ENCODE assay signal across 18 mouse cellular contexts in genomic region chr3:104161347-104161746, GRCm38 (mm10).
"Had no signal": no experiment of that assay in that cellular context is flagged by ENCODE, and none has a peak within 500 bp of the region (broad histone marks: within the 10 kb centered on the region; RNA-seq: fewer than 3 reads in every experiment).

No protein-coding gene starts in this region.

- DNase-seq: lung, adult 2 months; lung, postnatal 14 days; lung, postnatal 36 days; midbrain, embryonic 14.5 days; retina, postnatal 1 day; right cerebral cortex, adult 18-20 months; right cerebral cortex, postnatal 25 days; right cerebral cortex, postnatal 4 days; thymus, adult 18-20 months; thymus, postnatal 14 days; thymus, postnatal 36 days had no signal

- H3K4me1 ChIP-seq: midbrain, embryonic 10.5 days; midbrain, embryonic 12.5 days; neural tube, embryonic 13.5 days; neural tube, embryonic 15.5 days had no signal

- H3K27me3 ChIP-seq: midbrain, embryonic 12.5 days; neural tube, embryonic 13.5 days; neural tube, embryonic 15.5 days had no signal

- H3K36me3 ChIP-seq: midbrain, embryonic 10.5 days; midbrain, embryonic 12.5 days; neural tube, embryonic 13.5 days; neural tube, embryonic 15.5 days had no signal

- H3K27ac ChIP-seq: liver, embryonic 14.5 days; midbrain, embryonic 10.5 days; midbrain, embryonic 12.5 days; neural tube, embryonic 13.5 days; neural tube, embryonic 15.5 days had no signal

- H3K9me3 ChIP-seq: midbrain, embryonic 10.5 days; midbrain, embryonic 12.5 days; neural tube, embryonic 13.5 days; neural tube, embryonic 15.5 days had no signal

- ATAC-seq: midbrain, embryonic 16.5 days had no signal

- H3K4me2 ChIP-seq: midbrain, embryonic 12.5 days; neural tube, embryonic 13.5 days; neural tube, embryonic 15.5 days had no signal

- H3K9ac ChIP-seq: liver, embryonic 14.5 days; midbrain, embryonic 12.5 days; neural tube, embryonic 13.5 days; neural tube, embryonic 15.5 days had no signal

- H3K4me3 ChIP-seq: midbrain, embryonic 10.5 days; midbrain, embryonic 12.5 days; myocyte; neural tube, embryonic 13.5 days; neural tube, embryonic 15.5 days had no signal
